Mouse (Mus musculus): ENCODE measurements around the gene Olfr9. TPM values are rescaled to one million over a fixed set of nuclear protein-coding genes. Genes with fewer than 3 reads are reported as not detected.
"Not testable (repeated sequence)": the region's sequence is repeated elsewhere in the genome, so short reads cannot be mapped to it uniquely, and the experiment has no call there.

Olfr9 gene
- polyA plus RNA-seq, 1 experiment from 2014 or later = not detected

DNA sequence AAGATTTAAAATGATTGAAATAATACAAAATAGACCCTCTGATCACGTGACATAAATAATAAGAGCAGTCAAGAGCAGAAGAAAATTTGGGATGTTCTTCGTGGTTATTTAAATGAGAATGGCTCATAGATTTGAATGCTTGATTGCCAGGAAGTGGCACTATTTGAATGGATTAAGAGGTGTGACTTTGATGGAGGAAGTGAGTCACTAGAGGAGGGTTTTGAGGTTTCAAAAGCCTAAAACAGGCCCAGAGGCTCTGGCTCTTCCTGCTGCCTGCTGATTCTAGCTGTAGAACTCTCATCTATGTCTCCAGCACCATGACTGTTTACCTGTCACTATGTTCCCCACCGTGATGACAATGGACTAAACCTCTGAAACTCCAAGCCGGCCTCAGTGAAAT lies 16.4 kb upstream of the Olfr9 start:
- no peaks in the 10 kb centered on the region for H3K27me3 ChIP-seq (replicated peaks; ENCODE audit: low read depth, poor library complexity, severe bottlenecking)
- no peaks in the 10 kb centered on the region for H3K9me3 ChIP-seq
- WGBS = 82% methylated on average over 4 of the region's 4 CpGs
- no peak for DNase-seq (ENCODE audit: low spot score)
- H3K4me3 ChIP-seq = no peak overlapping the region
- H3K27ac ChIP-seq (replicated peaks) = no peak overlapping the region
- H3K4me1 ChIP-seq = no peaks in the 10 kb centered on the region
- H3K36me3 ChIP-seq (replicated peaks) = no peaks in the 10 kb centered on the region

DNA sequence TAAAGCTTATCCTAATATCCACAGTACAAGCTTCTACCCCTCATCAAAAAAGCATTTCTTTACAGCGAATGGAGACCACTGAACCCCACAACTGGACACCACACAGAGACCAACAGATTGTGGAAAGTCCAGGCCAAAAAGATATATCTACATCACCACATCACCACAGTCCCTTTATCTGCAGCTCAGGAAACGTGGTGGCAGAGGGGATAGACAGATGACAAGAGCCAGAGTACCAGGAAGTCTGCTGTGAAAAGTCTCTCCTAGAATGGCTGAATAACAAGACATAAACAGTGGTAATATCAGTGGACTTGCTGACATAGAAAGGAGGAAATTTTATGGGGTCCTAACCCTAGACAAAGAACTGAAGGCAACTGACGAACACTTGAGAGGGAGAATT lies 12.8 kb upstream of the Olfr9 start:
- no peaks in the 10 kb centered on the region for H3K9me3 ChIP-seq
- H3K36me3 ChIP-seq (replicated peaks) = no peaks in the 10 kb centered on the region
- H3K4me1 ChIP-seq = peaks cover 6% of the 10 kb centered on the region; the same call in 1 of the 2 replicates
- WGBS = 66% methylated on average over 3 of the region's 3 CpGs
- no peak for DNase-seq (ENCODE audit: low spot score)
- no peak overlapping the region for H3K27ac ChIP-seq (replicated peaks)
- no peaks in the 10 kb centered on the region for H3K27me3 ChIP-seq (replicated peaks; ENCODE audit: low read depth, poor library complexity, severe bottlenecking)
- no peak overlapping the region for H3K4me3 ChIP-seq

DNA sequence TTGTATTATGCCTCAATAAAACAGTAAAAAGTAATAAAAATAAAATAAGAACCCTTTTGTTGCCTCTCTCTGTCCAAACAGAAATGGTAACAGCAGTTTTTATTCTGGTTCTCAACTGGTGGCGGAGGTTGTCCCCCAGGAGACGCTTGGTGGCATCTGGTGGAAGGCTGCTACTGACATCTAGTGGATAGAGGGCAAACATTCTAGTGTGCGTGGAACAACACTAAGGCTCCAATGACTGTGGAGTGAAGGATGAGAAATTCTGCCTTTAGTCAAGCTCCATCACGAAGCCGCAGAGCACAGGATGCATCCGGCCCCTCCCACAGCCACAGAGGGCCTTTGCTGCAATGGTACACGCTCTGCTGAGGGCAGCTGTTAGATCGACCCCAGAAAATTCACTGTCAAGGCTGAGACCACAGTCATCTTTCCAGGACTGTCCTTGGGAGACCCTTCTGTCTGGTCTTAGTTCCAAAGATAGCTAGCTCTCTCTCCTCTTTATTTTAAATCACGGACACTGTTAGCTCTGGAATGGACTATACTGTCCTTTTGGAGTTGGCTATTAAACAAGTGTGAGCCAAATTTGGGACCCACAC lies 11.6 kb upstream of the Olfr9 start:
- H3K27me3 ChIP-seq (replicated peaks; ENCODE audit: low read depth, poor library complexity, severe bottlenecking) = no peaks in the 10 kb centered on the region
- H3K9me3 ChIP-seq = no peaks in the 10 kb centered on the region
- H3K27ac ChIP-seq (replicated peaks) = no peak overlapping the region
- WGBS = 24% methylated on average over 9 of the region's 9 CpGs
- peak; percentile 47 for DNase-seq (ENCODE audit: low spot score)
- peaks cover 6% of the 10 kb centered on the region; the same call in 1 of the 2 replicates for H3K4me1 ChIP-seq
- no peak overlapping the region for H3K4me3 ChIP-seq
- no peaks in the 10 kb centered on the region for H3K36me3 ChIP-seq (replicated peaks)

DNA sequence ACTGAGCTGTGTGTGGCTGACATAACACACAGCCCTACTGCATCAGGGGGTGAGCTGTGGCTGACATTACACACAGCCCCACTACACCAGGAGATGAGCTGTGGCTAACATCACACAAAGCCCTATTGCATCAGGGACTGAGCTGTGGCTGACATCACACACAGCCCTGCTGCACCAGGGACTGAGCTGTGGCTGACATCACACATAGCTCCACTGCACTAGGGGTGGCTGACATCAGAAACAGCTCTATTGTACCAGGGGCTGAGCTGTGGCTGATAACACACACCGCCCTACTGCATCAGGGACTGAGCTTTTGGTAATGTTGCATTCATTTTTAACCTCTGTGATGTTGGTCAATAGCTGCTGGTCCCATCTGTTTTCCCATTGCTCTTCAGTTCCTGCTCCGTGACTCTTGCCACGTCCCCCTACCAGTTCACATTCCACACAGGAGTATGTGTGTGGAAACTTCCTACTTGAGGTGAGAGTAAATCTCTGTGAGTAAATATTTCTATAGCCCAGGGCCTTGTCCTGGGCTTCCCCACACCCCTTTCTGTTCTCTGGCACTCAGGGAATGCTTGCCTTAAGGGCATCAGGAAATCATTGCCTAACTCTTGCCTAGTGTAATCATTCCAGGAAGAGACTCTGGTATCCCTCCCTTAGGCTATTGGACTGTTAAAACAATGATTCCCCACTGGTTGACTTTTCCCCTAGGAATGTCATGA lies 8.4 kb upstream of the Olfr9 start:
- H3K4me3 ChIP-seq = no peak overlapping the region
- no peak for DNase-seq (ENCODE audit: low spot score)
- H3K36me3 ChIP-seq (replicated peaks) = no peaks in the 10 kb centered on the region
- H3K9me3 ChIP-seq = no peaks in the 10 kb centered on the region
- H3K4me1 ChIP-seq = peaks cover 6% of the 10 kb centered on the region; the same call in 1 of the 2 replicates
- H3K27me3 ChIP-seq (replicated peaks; ENCODE audit: low read depth, poor library complexity, severe bottlenecking) = no peaks in the 10 kb centered on the region
- WGBS = 66% methylated on average over 3 of the region's 3 CpGs
- no peak overlapping the region for H3K27ac ChIP-seq (replicated peaks)

DNA sequence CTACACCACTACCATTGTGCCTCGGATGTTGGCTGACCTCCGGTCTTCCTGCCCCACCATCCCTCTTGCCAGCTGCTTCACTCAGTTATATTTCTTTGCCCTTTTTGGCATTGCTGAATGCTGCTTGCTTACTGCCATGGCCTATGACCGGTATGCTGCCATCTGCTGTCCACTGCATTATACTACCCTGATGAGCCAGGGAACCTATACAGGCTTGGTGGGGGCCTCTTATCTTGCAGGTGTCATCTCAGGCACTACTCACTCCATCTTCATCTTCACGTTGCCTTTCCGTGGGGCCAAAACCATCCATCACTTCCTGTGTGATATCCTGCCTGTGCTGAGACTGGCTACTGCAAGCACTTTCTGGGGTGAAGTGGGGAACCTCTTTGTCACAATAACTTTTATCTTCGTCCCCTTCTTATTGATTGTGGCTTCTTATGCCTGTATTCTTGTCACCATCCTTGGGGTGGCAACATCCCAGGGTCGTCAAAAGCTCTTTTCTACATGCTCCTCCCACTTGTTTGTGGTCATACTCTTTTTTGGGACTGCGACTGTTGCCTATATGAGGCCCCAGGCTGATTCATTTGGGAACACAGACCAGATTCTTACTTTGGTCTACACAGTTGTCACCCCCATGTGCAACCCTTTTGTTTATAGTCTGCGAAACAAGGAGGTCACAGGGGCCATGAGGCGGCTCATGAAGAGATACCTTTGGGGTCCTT lies 1.1 kb downstream of the Olfr9 start:
- DNase-seq (ENCODE audit: low spot score); H3K4me1 ChIP-seq; H3K4me3 ChIP-seq; H3K27me3 ChIP-seq (replicated peaks; ENCODE audit: low read depth, poor library complexity, severe bottlenecking); H3K9me3 ChIP-seq; H3K27ac ChIP-seq (replicated peaks); H3K36me3 ChIP-seq (replicated peaks): not testable (repeated sequence)
- 68% methylated on average over 7 of the region's 10 CpGs for WGBS

DNA sequence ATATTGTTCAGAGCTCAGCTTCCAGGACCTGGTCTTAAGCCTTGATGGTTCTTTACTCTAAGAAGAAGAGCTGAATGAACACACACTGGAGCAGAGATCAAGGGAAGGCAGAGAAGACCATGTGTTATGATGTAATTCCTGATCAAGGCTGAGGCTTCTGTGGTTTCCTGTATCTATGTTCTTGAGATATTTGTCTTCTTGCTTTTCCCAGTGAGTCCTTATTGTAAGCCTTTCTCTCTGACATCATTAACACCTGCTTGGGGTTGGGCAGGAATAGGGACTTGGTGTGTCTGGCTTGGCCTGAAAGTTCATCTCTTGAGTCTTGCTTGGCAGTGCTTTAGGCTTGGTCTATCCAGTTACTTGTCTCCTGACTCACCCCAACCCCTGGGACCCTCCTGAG lies 1.8 kb downstream of the Olfr9 start:
- Histone ChIP-seq H3K4me1 (no peaks in the 10 kb centered on the region), H3K4me3 (no peak overlapping the region), H3K27me3 (replicated peaks; ENCODE audit: low read depth, poor library complexity, severe bottlenecking) (no peaks in the 10 kb centered on the region), H3K36me3 (replicated peaks) (no peaks in the 10 kb centered on the region), H3K9me3 (no peaks in the 10 kb centered on the region), H3K27ac (replicated peaks) (no peak overlapping the region)
- no peak for DNase-seq (ENCODE audit: low spot score)

DNA sequence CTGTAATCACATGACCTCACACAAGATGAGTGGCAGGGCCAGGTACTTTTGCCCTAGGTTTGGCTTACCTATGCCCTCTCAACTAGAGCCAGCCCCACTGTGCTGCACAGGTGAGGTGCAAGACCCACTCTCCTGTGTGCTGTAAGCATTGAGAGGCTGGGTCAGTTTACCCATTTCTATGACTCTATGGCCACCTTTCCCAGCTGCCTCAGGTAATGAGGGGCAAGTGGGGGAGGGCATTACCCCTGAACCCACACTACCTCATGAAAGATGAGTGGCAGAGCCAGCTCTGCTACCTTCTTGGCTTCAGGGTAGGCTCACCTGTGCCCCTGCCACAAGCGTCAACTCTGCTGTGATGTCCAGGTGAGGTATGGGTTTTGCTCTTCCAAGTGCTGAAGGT lies 6.6 kb downstream of the Olfr9 start:
- Histone ChIP-seq H3K4me3 (no peak overlapping the region), H3K9me3 (no peaks in the 10 kb centered on the region), H3K27me3 (replicated peaks; ENCODE audit: low read depth, poor library complexity, severe bottlenecking) (no peaks in the 10 kb centered on the region), H3K27ac (replicated peaks) (no peak overlapping the region), H3K4me1 (no peaks in the 10 kb centered on the region), H3K36me3 (replicated peaks) (no peaks in the 10 kb centered on the region)
- 94% methylated on average over 1 of the region's 1 CpGs for WGBS
- DNase-seq (ENCODE audit: low spot score) = no peak

DNA sequence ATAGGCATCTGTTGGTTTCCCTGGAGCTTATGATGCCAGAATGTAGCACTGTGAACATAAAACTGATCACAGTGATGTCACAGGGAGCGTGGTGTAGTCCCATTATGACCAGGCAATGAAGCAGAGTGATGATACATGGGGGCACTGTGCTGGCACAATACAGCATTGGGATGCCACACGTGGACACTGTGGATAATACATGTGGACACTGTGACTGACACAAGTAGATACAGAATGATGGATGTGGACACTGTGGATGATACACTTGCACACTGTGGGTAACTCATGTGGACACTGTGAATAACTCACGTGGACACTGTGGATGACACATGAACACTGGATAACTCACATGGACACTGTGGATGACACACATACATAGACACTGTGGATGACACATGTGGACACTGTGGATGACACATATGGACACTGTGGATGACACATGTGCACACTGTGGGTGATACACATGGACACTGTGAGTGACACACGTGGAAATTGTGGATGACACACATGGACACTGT lies 7.4 kb downstream of the Olfr9 start:
- 81% methylated on average over 4 of the region's 4 CpGs for WGBS
- DNase-seq (ENCODE audit: low spot score) = no peak
- no peaks in the 10 kb centered on the region for H3K27me3 ChIP-seq (replicated peaks; ENCODE audit: low read depth, poor library complexity, severe bottlenecking)
- H3K36me3 ChIP-seq (replicated peaks) = no peaks in the 10 kb centered on the region
- H3K27ac ChIP-seq (replicated peaks) = no peak overlapping the region
- H3K9me3 ChIP-seq = no peaks in the 10 kb centered on the region
- H3K4me1 ChIP-seq = no peaks in the 10 kb centered on the region
- no peak overlapping the region for H3K4me3 ChIP-seq

DNA sequence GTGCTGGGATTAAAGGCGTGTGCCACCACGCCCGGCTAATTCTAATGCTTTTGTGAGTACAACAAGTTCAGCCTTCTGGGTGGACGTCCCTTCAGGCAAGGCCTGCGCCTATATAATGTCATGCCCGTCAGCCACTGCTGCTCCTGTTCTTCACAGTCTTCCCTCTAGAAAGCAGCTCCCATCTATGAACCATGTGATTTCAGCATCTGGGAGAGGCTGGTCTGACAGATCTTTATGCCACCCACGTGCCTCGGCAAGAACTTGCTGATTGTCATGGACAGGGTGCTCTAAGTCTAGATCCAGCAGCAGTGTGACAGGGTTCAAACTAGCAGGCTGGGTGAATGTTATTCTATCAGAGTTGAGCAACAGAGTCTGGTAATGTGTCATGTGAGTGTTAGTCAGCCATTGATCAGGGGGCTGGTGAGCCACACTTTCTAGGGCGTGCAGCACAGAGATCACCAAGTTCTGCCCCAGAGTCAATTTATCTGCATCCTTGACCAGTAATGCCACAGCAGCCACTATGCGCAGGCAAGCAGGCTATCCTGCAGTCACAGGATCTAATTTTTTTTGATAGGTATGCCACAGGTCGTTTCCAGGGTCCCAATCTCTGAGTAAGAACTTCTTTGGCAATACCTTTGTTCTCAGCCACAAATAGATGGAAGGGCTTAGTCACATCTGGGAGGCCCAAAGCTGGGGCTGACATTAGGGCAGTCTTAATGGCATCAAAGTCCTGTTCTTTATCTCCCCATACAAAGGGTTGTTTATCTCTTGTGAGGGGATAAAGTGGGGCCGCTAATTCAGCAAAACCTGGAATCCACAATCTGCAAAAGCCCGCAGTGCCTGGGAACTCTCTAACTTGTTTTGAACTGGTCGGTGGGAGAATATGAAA lies 15.0 kb downstream of the Olfr9 start:
- H3K36me3 ChIP-seq (replicated peaks) = no peaks in the 10 kb centered on the region
- H3K27ac ChIP-seq (replicated peaks) = no peak overlapping the region
- H3K4me3 ChIP-seq = no peak overlapping the region
- no peaks in the 10 kb centered on the region for H3K4me1 ChIP-seq
- WGBS = 79% methylated on average over 14 of the region's 14 CpGs
- no peaks in the 10 kb centered on the region for H3K9me3 ChIP-seq
- DNase-seq (ENCODE audit: low spot score) = no peak
- no peaks in the 10 kb centered on the region for H3K27me3 ChIP-seq (replicated peaks; ENCODE audit: low read depth, poor library complexity, severe bottlenecking)

DNA sequence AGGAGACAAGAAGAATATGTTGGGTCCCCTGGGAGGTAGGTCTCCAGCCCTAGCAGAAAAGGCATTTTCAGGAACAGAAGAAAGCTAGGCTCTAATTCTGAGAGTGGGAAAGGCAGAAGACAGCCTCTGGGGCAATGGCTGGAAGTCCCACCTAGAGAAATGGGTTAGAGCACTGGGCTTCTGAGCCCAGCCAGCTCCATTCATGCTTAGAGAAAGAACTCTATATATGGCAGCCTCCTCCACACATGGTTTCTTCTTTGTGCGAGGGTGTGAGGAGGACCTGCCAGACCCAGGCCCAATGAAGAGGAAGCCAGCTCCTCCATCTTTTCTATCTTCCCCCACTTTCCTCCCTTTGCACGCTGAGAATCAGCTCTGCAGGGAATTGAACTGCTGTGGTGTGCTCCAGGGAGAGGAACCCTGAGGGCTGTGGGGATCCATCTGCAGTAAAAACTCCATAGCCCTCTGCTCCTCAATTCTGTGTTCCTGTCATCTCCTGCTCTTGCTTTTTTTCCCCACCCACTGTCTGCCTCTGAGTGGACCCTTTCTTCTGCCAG lies 21.1 kb downstream of the Olfr9 start, which contains the start of gene Olfr763:
TSS of gene Olfr763 (plus strand) at position 504 of the 554 bp plus-strand sequence.
- no peak within 1 kb of the TSS for H3K27ac ChIP-seq (replicated peaks)
- DNase-seq (ENCODE audit: low spot score) = no peak
- WGBS = 71% methylated on average over 2 of the region's 2 CpGs
- H3K27me3 ChIP-seq (replicated peaks; ENCODE audit: low read depth, poor library complexity, severe bottlenecking) = no peaks in the 10 kb centered on the region
- H3K4me1 ChIP-seq = no peaks in the 10 kb centered on the region
- H3K9me3 ChIP-seq = no peaks in the 10 kb centered on the region
- H3K36me3 ChIP-seq (replicated peaks) = no peaks in the 10 kb centered on the region
- no peak within 1 kb of the TSS for H3K4me3 ChIP-seq

DNA sequence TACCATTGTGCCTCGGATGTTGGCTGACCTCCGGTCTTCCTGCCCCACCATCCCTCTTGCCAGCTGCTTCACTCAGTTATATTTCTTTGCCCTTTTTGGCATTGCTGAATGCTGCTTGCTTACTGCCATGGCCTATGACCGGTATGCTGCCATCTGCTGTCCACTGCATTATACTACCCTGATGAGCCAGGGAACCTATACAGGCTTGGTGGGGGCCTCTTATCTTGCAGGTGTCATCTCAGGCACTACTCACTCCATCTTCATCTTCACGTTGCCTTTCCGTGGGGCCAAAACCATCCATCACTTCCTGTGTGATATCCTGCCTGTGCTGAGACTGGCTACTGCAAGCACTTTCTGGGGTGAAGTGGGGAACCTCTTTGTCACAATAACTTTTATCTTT lies 22.3 kb downstream of the Olfr9 start:
- not testable (repeated sequence) for H3K4me1 ChIP-seq; H3K27ac ChIP-seq (replicated peaks); H3K27me3 ChIP-seq (replicated peaks; ENCODE audit: low read depth, poor library complexity, severe bottlenecking); DNase-seq (ENCODE audit: low spot score); H3K9me3 ChIP-seq; H3K4me3 ChIP-seq; H3K36me3 ChIP-seq (replicated peaks)
- WGBS = 72% methylated on average over 2 of the region's 5 CpGs

DNA sequence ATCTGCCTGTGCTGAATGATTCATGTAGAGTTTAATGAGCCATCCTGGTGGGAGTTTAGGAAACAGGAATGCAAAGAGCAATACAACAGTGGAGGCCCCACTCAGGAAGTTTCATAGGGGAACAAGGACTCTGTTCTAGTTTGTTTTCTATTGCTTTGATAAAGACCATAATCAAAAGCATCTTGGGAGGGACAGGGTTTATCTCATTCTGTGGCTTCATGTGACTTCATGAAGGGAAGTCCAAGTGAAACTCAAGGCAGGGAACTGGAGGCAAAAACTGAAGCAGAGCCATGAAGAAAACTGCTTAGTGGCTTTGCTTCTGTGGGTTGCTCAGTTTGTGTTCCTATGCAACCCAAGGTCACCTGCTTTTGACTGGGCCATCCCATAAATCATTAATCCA lies 25.2 kb downstream of the Olfr9 start:
- no peak for DNase-seq (ENCODE audit: low spot score)
- H3K27me3 ChIP-seq (replicated peaks; ENCODE audit: low read depth, poor library complexity, severe bottlenecking) = no peaks in the 10 kb centered on the region
- H3K4me1 ChIP-seq = no peaks in the 10 kb centered on the region
- no peaks in the 10 kb centered on the region for H3K9me3 ChIP-seq
- H3K27ac ChIP-seq (replicated peaks) = no peak overlapping the region
- H3K36me3 ChIP-seq (replicated peaks) = no peaks in the 10 kb centered on the region
- no peak overlapping the region for H3K4me3 ChIP-seq

Data from embryonic facial prominence, embryonic 10.5 days (tissue).